Mouse (Mus musculus): ENCODE measurements around the gene Cers2.

GRCm38 (mm10) chr3:95282865-95283588, 31.6 kb upstream of the Cers2 start:
- TF ChIP-seq CTCF (IDR thresholded peaks at IDR 0.05; ENCODE audit: extremely low read depth, insufficient read depth, low read length) = peak; percentile 23; the same call in 1 of the 2 replicates
- TF ChIP-seq POLR2A (IDR thresholded peaks at IDR 0.05; ENCODE audit: extremely low read depth, insufficient read depth, low read length) = peak; percentile 65; the same call in 1 of the 2 replicates
